Mouse (Mus musculus): Measurements from ENCODE around the gene Fam171a2.

GRCm38 (mm10) chr11:102444781-102445180 is 2.7 kb downstream of the Fam171a2 start:
- TF ChIP-seq GATA1 (IDR thresholded peaks at IDR 0.05; ENCODE audit: borderline replicate concordance, low read length) (no peak), FLI1 (IDR thresholded peaks at IDR 0.05; ENCODE audit: low read length) (no peak)
